Mouse (Mus musculus) spleen, embryonic (tissue): ENCODE results near the gene Lpin2.

Experiments
- CTCF ChIA-PET: fragments of 350-600 bp; sonication (Branson Sonifier 250); formaldehyde crosslinking; loops from one replicate; lab custom pipeline; 2022; lab: Charles Lee

Lpin2 gene

DNA sequence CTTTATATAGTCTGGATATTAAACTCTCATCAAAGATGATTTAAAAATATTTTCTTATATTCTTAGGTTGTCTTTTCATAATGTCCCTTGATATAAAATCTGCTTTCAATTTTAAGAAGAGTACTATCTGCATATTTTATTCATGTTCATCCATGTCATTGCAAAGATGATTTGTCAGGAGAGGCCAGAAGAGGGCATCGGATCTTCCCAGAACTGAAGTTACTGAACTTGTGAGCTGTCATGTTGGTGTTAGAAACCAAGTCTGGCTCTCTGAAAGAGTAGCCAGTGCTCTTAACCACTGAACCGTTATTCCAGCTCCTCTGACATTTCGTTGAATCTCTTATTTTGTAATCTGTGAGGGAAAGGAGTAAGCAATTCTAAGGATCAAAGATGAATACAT is 17.0 kb downstream of the Lpin2 start:
- CTCF ChIA-PET, result no interaction called here

DNA sequence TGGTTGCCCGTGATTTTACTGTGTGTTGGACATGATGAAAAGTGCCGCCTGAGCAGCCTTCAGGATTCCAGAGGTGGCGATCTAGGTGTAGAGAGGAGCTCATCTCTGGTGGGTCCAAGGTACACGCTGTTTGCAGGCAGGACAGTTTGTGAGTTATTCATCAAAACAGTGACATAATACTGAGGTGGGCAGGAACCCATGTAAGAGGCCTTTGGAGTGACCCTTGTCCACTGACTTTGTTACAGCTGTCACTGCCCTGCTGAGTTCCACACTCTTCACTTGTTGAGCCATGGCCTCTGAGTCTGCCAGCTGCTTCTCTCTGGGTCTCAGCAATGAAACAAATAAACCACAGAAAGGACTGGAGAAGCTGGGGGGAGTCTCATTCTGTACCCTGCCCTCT is 19.8 kb downstream of the Lpin2 start:
- CTCF ChIA-PET, result interaction anchor here (1.0 kb wide), 1 partner anchor 13 kb away, joined by 3 read pairs; no protein-coding TSS in a partner anchor

DNA sequence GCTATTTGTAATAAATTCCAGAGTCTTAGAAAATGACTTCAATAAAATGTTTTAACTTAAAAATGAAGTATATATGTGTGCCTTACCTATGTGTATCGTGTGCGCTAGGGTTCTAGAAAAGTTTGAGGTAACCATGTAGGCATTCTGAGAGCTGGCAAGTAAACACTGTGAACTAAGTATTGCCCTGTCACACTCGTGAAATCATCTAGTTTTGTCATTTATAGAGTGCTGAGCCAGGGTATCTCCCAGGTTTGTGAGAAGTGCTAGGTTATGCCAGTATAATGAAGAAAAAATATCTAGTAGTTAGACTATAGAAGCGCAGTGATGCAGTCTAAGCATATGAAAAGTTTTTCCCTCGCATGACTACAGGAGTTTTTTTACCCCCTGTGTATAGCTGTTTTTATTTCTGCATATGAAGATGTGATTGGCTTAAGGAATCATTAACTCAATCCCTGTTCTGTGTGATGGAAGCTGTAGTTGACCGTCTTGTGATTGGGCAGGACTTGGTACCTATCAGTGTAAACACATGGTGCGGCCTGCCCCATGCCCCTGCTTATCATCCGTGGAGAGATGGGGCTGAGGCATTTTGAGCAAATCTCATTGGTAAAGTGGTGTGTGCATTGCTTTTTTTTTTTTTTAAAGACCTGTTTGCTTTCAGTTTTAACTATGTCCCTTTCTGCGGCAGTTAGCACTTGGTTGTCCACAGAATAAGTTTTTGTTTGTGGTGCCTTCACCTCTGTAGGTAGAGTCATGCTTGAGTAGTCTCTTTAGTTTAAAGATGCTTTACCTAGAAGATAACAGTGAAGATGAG is 21.8 kb downstream of the Lpin2 start:
- CTCF ChIA-PET, result interaction anchor here (0.7 kb wide), 1 partner anchor 15 kb away, joined by 5 read pairs; no protein-coding TSS in a partner anchor

DNA sequence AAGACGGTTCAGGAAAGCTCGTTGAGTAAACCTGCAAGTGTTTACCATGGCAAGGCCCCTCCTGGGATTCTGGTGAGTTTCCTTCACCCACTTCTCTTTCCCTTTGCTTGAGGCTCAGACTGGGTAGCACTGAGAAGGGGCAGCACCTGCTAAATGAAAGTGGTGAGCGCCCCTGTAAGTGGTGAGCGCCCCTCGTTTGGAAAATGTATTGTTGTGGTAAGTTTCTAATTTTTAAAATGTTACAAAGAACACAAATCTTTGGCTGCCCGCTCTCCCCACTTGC is 22.4 kb downstream of the Lpin2 start:
- CTCF ChIA-PET, result interaction anchor here (0.7 kb wide), 1 partner anchor 14 kb away, joined by 5 read pairs; no protein-coding TSS in a partner anchor

DNA sequence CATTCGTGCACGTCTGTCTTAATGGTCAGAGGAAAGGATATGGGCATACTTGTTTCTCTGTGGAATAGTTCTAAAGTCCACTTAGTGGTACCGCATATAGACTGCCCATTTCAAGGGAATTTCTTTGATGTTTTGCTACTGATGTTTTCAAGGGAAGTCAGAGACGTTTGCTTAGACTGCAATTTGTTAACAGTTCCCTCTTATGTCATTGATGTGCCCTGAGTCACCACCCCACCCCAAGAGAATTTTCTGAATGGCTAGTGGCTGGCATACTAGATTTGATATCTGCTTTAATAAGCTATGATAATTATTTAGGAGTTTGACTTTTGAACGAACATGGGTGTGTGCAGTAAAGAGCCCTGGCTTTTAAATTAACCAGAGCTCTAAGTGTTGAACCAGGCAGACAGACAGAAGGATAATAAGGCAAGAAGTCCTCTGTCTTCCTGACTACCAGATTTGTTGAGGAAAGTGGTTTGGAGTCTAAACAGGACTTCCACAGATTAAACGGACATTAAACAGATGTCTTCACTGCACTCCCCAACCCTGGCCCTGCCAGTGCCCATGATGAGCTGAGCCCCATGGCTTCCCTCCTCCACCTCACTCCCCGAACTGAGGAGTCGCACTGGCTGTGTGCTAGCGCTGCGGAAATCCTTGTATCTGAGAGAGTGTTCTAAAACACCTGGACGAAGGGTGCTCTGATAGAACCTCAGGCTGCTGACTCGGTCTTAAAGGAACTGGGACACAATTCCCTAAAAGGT is 24.0 kb downstream of the Lpin2 start:
- CTCF ChIA-PET, result no interaction called here

DNA sequence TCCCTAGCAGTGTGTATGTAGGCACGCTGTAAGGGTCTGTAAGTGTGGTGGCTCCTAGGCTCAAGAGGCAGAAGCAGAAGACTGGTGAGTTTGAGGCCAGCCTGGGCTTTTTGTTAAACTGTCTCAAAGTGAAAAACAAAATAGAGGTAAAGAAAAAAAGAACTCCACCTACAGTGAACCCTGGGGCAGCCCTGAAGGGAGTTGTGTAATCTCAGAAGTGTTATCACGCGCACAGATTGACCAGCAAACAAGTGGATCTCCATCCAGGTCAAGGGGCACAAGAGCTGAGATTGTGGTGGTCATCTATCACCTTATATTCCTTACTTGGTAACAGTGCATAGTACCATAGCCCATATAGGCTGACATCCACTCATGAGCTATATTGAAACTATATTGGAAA is 24.9 kb downstream of the Lpin2 start:
- CTCF ChIA-PET, result no interaction called here

DNA sequence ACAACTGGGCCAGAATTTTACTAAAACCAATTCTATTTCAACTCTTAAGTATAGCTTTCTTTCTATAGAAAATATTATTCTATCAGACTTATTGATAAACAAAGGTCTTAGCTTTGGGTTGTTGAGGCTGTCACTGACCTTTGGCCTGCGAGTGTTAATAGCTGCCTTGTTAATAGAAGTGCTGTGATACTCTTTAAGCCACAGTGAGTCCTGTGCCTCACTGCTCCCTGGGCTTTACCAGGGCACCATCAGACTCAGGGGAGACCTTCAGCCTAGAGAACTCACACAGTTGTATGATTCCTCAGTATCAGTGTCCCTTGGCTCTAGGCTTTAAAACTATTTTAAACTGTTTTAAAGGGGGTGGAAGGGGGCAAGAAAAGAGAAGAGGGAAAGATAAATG is 26.0 kb downstream of the Lpin2 start:
- CTCF ChIA-PET, result no interaction called here

DNA sequence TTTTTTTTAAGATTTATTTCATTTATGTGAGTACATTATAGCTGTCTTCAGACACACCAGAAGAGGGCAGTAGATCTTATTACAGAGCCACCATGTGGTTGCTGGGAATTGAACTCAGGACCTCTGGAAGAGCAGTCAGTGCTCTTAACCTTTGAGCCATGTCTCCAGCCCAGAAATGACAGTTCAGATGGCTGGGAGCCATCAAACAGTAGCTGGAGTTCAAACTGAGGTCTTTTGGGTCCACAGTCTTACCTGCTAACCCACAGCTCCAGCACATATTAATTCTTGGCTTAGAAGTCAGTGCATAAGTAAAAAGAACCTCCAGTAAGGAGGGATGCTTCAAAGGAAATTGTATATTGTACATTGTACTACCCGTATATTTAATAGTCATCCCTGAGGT is 26.6 kb downstream of the Lpin2 start:
- CTCF ChIA-PET, result no interaction called here

DNA sequence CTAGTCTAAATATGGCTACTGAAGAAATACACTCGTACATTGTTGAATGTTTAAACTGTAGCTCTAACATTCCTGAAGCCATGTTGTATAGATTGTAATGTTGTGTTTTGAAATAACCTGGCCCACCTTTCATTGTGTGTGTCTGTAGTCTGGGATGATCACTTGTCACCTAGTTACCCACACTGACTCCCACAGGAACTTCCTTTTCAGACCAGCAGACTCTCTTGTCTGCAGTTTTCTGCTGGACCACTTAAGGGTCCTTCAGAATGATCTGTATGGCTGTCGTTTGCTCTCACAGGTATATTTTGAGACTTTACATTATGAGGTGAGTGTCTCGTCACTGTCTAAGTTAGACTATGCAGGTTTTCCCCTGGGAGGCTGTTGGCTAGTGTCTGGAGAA is 27.6 kb downstream of the Lpin2 start:
- CTCF ChIA-PET, result interaction anchor here (0.6 kb wide), 1 partner anchor 223 kb away, joined by 3 read pairs; no protein-coding TSS in a partner anchor

DNA sequence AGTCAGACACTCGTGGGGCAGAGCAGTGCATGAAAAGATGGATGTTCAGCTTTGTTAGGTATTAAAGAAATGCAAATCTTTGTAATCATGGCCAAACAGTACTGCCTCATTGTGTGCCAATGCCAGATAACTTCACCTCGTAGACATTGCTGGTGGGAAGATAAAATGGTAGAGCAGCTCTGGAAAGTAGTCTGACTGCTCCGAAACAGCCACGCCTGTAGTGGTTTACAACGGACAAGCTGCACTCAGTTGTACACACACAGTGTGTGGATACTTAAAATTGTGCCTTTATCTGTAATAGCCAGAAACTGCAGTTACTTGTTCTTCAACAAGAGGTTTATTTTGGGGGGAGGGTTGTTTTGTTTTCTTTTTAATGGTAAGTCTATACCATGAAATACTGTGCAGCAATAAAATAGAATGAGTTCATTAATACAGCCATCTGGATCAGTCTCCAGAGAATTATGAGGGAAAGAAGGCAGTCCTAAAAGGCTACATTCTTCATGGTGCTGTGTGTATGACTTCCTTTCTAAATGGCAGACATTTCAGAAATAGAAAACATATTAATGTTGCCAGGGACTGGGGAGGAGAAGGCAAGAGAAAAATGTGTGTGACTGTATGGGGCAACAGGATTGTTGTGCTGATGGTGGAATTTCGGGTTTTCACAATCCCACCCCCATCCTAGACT is 29.7 kb downstream of the Lpin2 start:
- CTCF ChIA-PET, result no interaction called here

DNA sequence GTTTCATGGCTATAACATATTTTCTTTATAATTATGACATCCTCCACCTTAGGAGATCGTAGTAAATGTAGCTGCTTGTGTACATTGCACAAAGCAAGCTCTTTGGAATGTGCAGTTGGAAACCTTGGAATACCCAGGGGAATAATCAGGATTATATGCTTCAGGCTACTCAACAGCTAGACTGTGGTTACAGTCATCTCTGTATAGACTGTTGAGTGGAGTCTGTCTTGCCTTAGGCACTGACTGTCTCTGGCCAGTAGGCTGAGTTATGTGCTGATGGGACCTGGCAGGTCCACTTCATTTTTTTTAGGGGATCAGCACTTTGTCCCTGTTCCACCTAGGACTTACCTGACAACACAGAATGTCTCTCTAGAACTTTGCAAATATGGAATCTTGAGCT is 31.3 kb downstream of the Lpin2 start:
- CTCF ChIA-PET, result interaction anchor here (0.6 kb wide), 3 partner anchors 15 to 340 kb away, joined by 3 to 13 read pairs (median 4); no protein-coding TSS in a partner anchor

DNA sequence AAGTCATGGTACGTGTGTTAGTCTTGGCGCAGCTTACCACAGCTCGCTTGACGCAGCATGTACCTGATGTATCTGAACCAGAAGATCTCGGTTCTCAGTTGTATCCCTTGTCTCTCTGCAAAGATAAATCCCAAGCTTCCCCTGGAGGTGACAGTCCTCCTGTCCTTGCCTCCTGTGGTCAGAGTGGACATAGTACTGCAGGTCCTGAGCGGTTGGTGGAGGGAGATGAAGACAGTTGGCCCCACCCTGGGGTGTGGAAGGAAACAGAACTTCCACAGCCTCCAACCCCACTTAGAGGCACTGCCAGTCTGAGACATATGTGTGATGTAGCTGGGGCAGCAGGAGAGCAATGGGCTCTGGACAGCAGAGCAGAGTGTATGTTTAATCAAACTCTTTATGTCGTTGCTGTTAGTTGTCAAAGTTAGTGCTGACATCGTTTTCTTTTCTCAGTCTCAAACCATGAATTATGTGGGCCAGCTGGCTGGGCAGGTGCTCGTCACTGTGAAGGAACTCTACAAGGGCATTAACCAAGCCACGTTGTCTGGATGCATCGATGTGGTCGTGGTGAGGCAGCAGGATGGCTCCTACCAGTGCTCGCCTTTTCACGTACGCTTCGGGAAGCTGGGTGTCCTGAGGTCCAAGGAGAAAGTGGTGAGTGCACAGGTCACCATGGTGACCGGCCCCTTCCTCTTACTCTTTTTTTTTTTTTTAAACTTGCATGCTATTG is 32.3 kb downstream of the Lpin2 start:
- CTCF ChIA-PET, result interaction anchor here (0.6 to 1.0 kb wide), 2 partner anchors 13 to 543 kb away, joined by 3 to 15 read pairs; no protein-coding TSS in a partner anchor

DNA sequence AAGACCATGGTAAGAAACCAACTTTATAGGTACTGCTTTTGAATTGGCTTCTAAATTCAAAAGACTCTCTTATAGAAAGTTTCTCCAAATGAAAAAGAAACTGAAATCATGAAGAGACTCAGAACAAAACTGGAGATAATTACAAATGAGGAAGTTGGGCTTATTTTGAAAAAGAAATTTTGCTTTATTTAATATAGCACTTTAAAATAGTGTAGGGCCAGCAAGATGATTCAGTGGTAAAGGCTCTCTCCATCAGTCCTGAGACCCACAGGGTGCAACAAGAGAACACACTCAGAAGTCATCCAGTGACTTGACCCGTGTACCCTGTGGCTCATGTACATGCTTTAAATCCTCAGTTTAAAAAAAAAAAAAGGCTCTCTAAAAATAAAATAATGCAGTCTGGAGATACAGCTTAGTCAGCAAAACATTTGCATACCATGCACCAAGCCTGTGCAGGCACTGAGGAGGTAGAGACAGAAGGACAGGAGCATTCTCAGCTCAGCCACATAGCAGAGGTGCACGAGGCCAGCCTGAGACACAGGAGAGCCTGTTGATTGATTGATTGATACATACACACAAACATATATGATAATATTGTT is 33.0 kb downstream of the Lpin2 start:
- CTCF ChIA-PET, result interaction anchor here (0.6 to 1.0 kb wide), 2 partner anchors 13 to 543 kb away, joined by 3 to 15 read pairs; no protein-coding TSS in a partner anchor

DNA sequence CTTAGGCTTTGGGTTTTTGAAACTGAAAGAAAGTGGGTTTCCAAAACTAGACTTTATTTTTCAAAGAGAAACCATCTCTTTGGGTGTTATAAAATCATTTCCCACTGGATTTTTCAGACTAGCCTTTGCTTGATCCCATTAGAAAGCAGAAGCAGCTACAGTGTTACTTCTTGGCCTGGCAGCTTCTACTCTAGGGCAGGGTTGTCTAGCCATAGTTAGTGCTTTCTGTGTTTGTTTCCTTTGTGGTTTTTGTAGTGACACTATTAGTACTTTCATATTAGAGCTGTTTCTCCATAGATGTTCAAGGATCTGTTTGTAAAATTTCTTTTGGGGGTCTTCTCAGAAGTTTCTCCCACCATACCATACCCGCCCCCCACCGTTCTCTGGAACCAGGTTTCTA is 33.9 kb downstream of the Lpin2 start:
- CTCF ChIA-PET, result no interaction called here

DNA sequence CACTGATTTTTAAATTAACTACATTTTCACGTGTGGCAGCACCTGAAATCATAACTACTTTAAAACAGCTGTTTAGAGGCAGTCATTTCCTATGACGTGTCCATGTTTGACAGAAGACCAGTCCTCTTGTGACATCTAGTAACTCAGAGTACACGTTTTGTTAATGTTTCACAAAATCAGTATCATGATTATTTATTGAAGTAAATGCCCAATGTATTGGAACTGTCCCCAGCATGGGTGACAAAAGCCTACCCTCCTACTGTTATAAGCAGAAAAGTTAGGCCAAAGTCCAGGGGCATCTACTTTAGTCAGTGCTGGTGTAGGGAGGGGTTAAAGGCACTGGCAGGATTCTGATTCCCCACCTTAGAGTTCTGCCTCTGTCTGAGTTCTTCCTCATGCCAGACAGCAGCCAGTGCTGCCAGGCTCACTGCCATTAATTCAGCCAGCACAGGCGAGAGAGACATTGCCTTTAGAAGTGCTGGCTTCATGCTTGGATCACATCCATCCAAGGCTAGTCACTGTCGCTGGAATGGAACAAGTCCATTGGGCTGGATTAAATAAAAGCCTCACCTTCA is 34.8 kb downstream of the Lpin2 start:
- CTCF ChIA-PET, result interaction anchor here (0.6 kb wide), 1 partner anchor 1989 kb away, joined by 3 read pairs; no protein-coding TSS in a partner anchor

DNA sequence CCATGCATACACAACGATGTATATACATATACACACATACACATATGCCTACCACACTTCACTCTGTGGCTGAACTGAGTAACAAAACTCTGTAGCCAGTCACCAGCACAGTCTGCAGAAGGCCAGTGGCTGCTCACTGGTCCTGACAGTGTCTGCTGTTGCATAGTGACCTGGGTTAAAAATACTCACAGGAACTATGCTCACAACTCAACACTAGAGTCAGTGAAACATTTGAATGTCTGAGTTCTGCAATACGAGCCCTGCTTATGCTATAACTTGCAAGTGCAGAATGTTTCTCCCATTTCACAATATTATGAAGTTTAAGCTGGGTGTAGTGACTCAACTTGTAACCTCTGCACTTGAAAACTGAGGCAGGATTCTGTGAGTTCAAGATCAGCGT is 39.0 kb downstream of the Lpin2 start:
- CTCF ChIA-PET, result no interaction called here

DNA sequence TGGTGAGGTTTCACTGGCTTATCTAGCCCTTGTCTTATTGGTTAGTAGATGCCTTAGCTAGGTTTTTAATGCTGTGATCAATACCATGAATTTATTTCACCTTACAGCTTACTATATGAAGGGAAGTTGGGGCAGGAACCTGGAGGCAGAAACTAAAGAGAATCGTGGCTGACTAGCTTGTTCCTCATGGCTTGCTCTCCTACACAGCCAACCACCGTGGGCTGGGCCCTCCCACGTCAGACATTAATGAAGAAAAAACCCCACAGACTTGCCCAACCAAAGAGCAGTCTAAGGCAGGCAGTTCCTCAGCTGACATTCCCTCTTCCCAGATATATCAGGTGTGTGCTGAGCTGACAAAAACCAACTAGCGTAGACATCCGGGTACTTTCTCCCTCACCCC is 41.3 kb downstream of the Lpin2 start:
- CTCF ChIA-PET, result interaction anchor here (0.5 kb wide), 1 partner anchor 468 kb away, joined by 3 read pairs; no protein-coding TSS in a partner anchor

DNA sequence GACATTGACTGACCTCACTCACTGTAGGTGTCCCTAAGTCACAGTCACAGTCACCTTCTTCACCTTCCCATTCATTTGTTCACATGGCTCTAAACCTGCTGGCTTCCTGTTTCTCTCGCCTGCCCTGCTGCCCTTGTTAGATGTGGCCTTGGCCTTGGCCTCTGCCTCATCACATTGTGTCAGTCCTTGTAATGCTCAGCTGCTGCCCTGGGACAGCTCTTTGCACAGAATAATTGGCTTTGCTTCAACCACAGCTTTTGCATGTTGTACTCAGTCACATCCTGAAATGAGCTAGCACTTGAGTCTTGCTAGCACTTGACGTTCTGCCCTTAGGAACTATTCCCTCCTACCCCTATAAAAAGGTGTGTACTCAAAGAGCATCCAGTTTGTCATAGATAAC is 42.2 kb downstream of the Lpin2 start:
- CTCF ChIA-PET, result interaction anchor here (0.5 to 0.7 kb wide), 2 partner anchors 195 to 469 kb away, joined by 3 read pairs; no protein-coding TSS in a partner anchor

DNA sequence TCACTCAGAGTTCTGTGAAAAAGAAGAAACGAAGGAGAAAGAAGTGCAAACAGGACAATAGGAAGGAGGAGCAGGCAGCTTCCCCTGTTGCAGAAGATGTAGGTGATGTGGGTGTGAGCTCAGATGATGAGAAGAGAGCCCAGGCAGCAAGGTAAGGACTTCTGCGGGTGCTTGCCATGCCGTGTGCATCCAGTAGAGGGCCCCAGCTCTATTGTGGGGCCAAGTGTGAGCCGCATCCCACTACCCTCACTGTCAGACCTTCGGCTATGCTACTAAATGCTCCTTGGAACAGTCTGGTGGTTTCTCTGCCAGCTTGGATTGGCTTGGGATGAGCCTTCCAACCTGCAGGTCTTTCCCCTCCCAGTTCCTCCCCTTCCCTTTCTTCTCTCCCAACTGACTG is 42.7 kb downstream of the Lpin2 start:
- CTCF ChIA-PET, result interaction anchor here (0.7 kb wide), 1 partner anchor 195 kb away, joined by 3 read pairs; no protein-coding TSS in a partner anchor
